Mouse (Mus musculus) T-helper 2 cell (primary cell): ENCODE results near the gene 6430531B16Rik.

Experiments
- in situ Hi-C: fragments of 300-600 bp; cut with MboI, MseI; formaldehyde crosslinking; loops from one replicate; pipeline ENCODE4 v1.15.1; 2025; ENCODE audit warnings: high pct_unique_total_duplicates

6430531B16Rik gene

GRCm38 (mm10) chr7:139970979-139971378 lies 7.6 kb downstream of the 6430531B16Rik start:
- in situ Hi-C loops: no loop called here

- in situ Hi-C loops: no loop called here
Observed at GRCm38 (mm10) chr7:139970216-139970919, 8.2 kb downstream of the 6430531B16Rik start.

- in situ Hi-C loops: no loop called here
Observed at GRCm38 (mm10) chr7:139969348-139970130, 9.0 kb downstream of the 6430531B16Rik start.

- in situ Hi-C loops: no loop called here
Observed at GRCm38 (mm10) chr7:139968428-139968827, 10.1 kb downstream of the 6430531B16Rik start.

- in situ Hi-C loops: no loop called here
Observed at GRCm38 (mm10) chr7:139967175-139967574, 11.4 kb downstream of the 6430531B16Rik start.

GRCm38 (mm10) chr7:139963814-139964213 lies 14.7 kb downstream of the 6430531B16Rik start:
- in situ Hi-C loops: loop anchor here (5.0 kb wide), 1 partner anchor 108 kb away; no protein-coding TSS in a partner anchor

- in situ Hi-C loops: loop anchor here (5.0 kb wide), 1 partner anchor 111 kb away; no protein-coding TSS in a partner anchor
Observed at GRCm38 (mm10) chr7:139961141-139961540, 17.4 kb downstream of the 6430531B16Rik start.

GRCm38 (mm10) chr7:139957958-139958357 lies 20.6 kb downstream of the 6430531B16Rik start:
- in situ Hi-C loops: no loop called here

GRCm38 (mm10) chr7:139957437-139957836 lies 21.1 kb downstream of the 6430531B16Rik start:
- in situ Hi-C loops: no loop called here

- in situ Hi-C loops: no loop called here
Observed at GRCm38 (mm10) chr7:139956658-139957057, 21.9 kb downstream of the 6430531B16Rik start.

GRCm38 (mm10) chr7:139955505-139955904 lies 23.1 kb downstream of the 6430531B16Rik start:
- in situ Hi-C loops: no loop called here

- in situ Hi-C loops: loop anchor here (5.0 kb wide), 1 partner anchor 35 kb away; no protein-coding TSS in a partner anchor
Observed at GRCm38 (mm10) chr7:139951991-139952633, 26.4 kb downstream of the 6430531B16Rik start.

GRCm38 (mm10) chr7:139951079-139951478 lies 27.5 kb downstream of the 6430531B16Rik start:
- in situ Hi-C loops: loop anchor here (5.0 kb wide), 1 partner anchor 34 kb away; no protein-coding TSS in a partner anchor

GRCm38 (mm10) chr7:139950283-139950971 lies 28.1 kb downstream of the 6430531B16Rik start:
- in situ Hi-C loops: loop anchor here (5.0 kb wide), 1 partner anchor 33 kb away; no protein-coding TSS in a partner anchor

- in situ Hi-C loops: loop anchor here (5.0 kb wide), 1 partner anchor 33 kb away; no protein-coding TSS in a partner anchor
Observed at GRCm38 (mm10) chr7:139949893-139950282, 28.7 kb downstream of the 6430531B16Rik start.

- in situ Hi-C loops: no loop called here
Observed at GRCm38 (mm10) chr7:139946032-139946431, 32.5 kb downstream of the 6430531B16Rik start.

GRCm38 (mm10) chr7:139945516-139945915 lies 33.0 kb downstream of the 6430531B16Rik start:
- in situ Hi-C loops: no loop called here

- in situ Hi-C loops: no loop called here
Observed at GRCm38 (mm10) chr7:139944291-139945240, 34.0 kb downstream of the 6430531B16Rik start.

GRCm38 (mm10) chr7:139943674-139944281 lies 34.8 kb downstream of the 6430531B16Rik start, which contains the start of gene Utf1:
Utf1 (plus strand) TSS chr7:139943789.
- in situ Hi-C loops: no loop called here
